Mouse (Mus musculus): ENCODE measurements around the gene Trank1.
A peak's percentile ranks its signal among the peaks of the same experiment; 100 is the strongest.

- no peak for TF ChIP-seq HCFC1 (IDR thresholded peaks at IDR 0.05; ENCODE audit: low read depth, low read length)
- TF ChIP-seq MAX (IDR thresholded peaks at IDR 0.05; ENCODE audit: low read length), result no peak
- TF ChIP-seq CTCF (conservative IDR thresholded peaks at IDR 0.05 in 1 of 2, IDR thresholded peaks at IDR 0.05 in 1 of 2; ENCODE audit: low read depth in 2 of 2, low read length in 2 of 2), result no peak
- TF ChIP-seq JUND (conservative IDR thresholded peaks at IDR 0.05; ENCODE audit: low read depth, low read length), result no peak
- no peak for TF ChIP-seq USF2 (conservative IDR thresholded peaks at IDR 0.05; ENCODE audit: low read depth, low read length)
- TF ChIP-seq SMC3 (IDR thresholded peaks at IDR 0.05; ENCODE audit: low read depth, low read length), result no peak
- TF ChIP-seq E2F4 (IDR thresholded peaks at IDR 0.05; ENCODE audit: insufficient replicate concordance, low read depth, low read length), result no peak
- TF ChIP-seq POLR2A (IDR thresholded peaks at IDR 0.05; ENCODE audit: low read depth, low read length), result no peak
- TF ChIP-seq MAZ (IDR thresholded peaks at IDR 0.05; ENCODE audit: low read depth, low read length), result no peak
- no peak for TF ChIP-seq PAX5 (IDR thresholded peaks at IDR 0.05; ENCODE audit: low read length)
- TF ChIP-seq EP300 (IDR thresholded peaks at IDR 0.05; ENCODE audit: low read length), result peak; percentile 51; the same call in 1 of the 2 replicates
- TF ChIP-seq TBP (conservative IDR thresholded peaks at IDR 0.05; ENCODE audit: low read depth, low read length), result no peak
- no peak for TF ChIP-seq GABPA (IDR thresholded peaks at IDR 0.05; ENCODE audit: insufficient replicate concordance, low read depth, low read length)
- TF ChIP-seq POLR2AphosphoS2 (IDR thresholded peaks at IDR 0.05; ENCODE audit: low read depth, low read length), result no peak
These were observed 91.6 kb downstream of the Trank1 start for GRCm38 (mm10) chr9:111403159-111403558.
